Mouse (Mus musculus) kidney, adult 2 months (tissue): Measurements from ENCODE around the gene Asap2.

Source experiments
- CTCF ChIP-seq: fragments of 200-500 bp; conservative IDR thresholded peaks from 2 replicates; pipeline ENCODE4 v1.5.1; 2011; ENCODE audit warnings: low read depth, mild to moderate bottlenecking, control low read depth, low read length, moderate library complexity, mixed read lengths; ENCODE audit not compliant: insufficient read depth, insufficient read length
- POLR2A ChIP-seq: fragments of 200-500 bp; IDR thresholded peaks from one replicate; pipeline ENCODE4 v1.6.1; 2011; ENCODE audit warnings: low read depth, low read length, control low read depth

- no peak for TF ChIP-seq POLR2A
- no peak for TF ChIP-seq CTCF
Observed at GRCm38 (mm10) chr12:21135651-21136461, 145.6 kb downstream of the Asap2 start.
